Mouse (Mus musculus) embryonic facial prominence, embryonic 13.5 days (tissue): ENCODE data around the gene Acvrl1. TPM values are rescaled to one million over a fixed set of nuclear protein-coding genes. Genes with fewer than 3 reads are reported as not detected.
"Not testable (repeated sequence)": the region's sequence is repeated elsewhere in the genome, so short reads cannot be mapped to it uniquely, and the experiment has no call there.

Experiments used
- ATAC-seq: fragments of 200-750 bp; cut with Nextera tagmentation; 2 replicates; pipeline ENCODE4 v1.8.0; 2017; ENCODE audit warnings: low read depth; ENCODE audit not compliant: insufficient number of reproducible peaks, insufficient read depth, low FRiP score, low TSS enrichment
- H3K27ac ChIP-seq: fragments of 300-500 bp; sonication (generic); 2 replicates; pipeline ENCODE4 v1.5.1; 2015; ENCODE audit warnings: moderate library complexity, mild to moderate bottlenecking, inconsistent platforms
- H3K27me3 ChIP-seq: fragments of 300-500 bp; sonication (generic); 2 replicates; pipeline ENCODE4 v1.6.1; 2015; ENCODE audit warnings: mild to moderate bottlenecking, inconsistent platforms
- H3K36me3 ChIP-seq: fragments of 300-500 bp; sonication (generic); 2 replicates; pipeline ENCODE4 v1.6.1; 2015; ENCODE audit warnings: mild to moderate bottlenecking, inconsistent platforms
- H3K4me1 ChIP-seq: fragments of 300-500 bp; sonication (generic); 2 replicates; pipeline ENCODE4 v1.6.1; 2015; ENCODE audit warnings: inconsistent platforms
- H3K4me2 ChIP-seq: fragments of 300-500 bp; sonication (generic); 2 replicates; pipeline ENCODE4 v1.6.1; 2015; ENCODE audit warnings: moderate library complexity, mild to moderate bottlenecking, inconsistent platforms
- H3K4me3 ChIP-seq: fragments of 300-500 bp; sonication (generic); 2 replicates; pipeline ENCODE4 v1.5.1; 2015; ENCODE audit warnings: mild to moderate bottlenecking, inconsistent platforms
- H3K9ac ChIP-seq: fragments of 300-500 bp; sonication (generic); 2 replicates; pipeline ENCODE4 v1.6.1; 2015; ENCODE audit warnings: mild to moderate bottlenecking, inconsistent platforms
- H3K9me3 ChIP-seq: fragments of 300-500 bp; sonication (generic); 2 replicates; pipeline ENCODE4 v1.6.1; 2016; ENCODE audit warnings: inconsistent platforms
- WGBS: fragments of 180-500 bp; shearing (Covaris S2); methylation state at CpG from one replicate; pipeline ENCODE4 v1.1.7; 2015; ENCODE audit warnings: mixed read lengths; 5-methylcytosine and 5-hydroxymethylcytosine counted together
- polyA plus RNA-seq: library from polyadenylated mRNA; unstranded; fragments of >200 nt; fragmentation: Nextera tagmentation; extraction: Ambion mirVana; gene quantifications from 2 replicates; pipeline ENCODE4 v1.2.1, GENCODE M21; 2015

Acvrl1 gene
- polyA plus RNA-seq, 1 experiment from 2014 or later = 9.9 TPM

- H3K9me3 ChIP-seq, ATAC-seq, H3K36me3 ChIP-seq, H3K9ac ChIP-seq, H3K27me3 ChIP-seq, H3K4me3 ChIP-seq, H3K4me2 ChIP-seq: not testable (repeated sequence)
- Histone ChIP-seq H3K4me1 (peaks cover 10% of the 10 kb centered on the region; the same call in 1 of the 2 replicates), H3K27ac (0 out of 2 replicates have a peak overlapping the region, but pooled peaks have one; percentile 60)
- WGBS = 93% methylated on average over 2 of the region's 2 CpGs
Observed at GRCm38 (mm10) chr15:101113778-101114177, 14.5 kb upstream of the Acvrl1 start.

- WGBS = 84% methylated on average over 5 of the region's 5 CpGs
Observed at GRCm38 (mm10) chr15:101115511-101116110, 12.7 kb upstream of the Acvrl1 start, which contains the start of gene Ankrd33. TSS of gene Ankrd33 (plus strand) at chr15:101115755.

GRCm38 (mm10) chr15:101118399-101119125 lies 9.8 kb upstream of the Acvrl1 start:
- Histone ChIP-seq H3K9ac (no peak overlapping the region), H3K27me3 (no peaks in the 10 kb centered on the region), H3K4me1 (peaks cover 11% of the 10 kb centered on the region), H3K4me3 (no peak overlapping the region), H3K4me2 (no peak overlapping the region), H3K27ac (no peak overlapping the region), H3K36me3 (no peaks in the 10 kb centered on the region), H3K9me3 (0 out of 2 replicates have a peak, but pooled peaks cover 5% of the 10 kb centered on the region)
- 48% methylated on average over 14 of the region's 14 CpGs for WGBS
- ATAC-seq = no peak

More at GRCm38 (mm10) chr15:101115511-101116110, 12.7 kb upstream of the Acvrl1 start, which contains the start of gene Ankrd33:
- Histone ChIP-seq H3K9ac (no peak within 1 kb of the TSS), H3K4me3 (no peak within 1 kb of the TSS), H3K4me2 (no peak within 1 kb of the TSS), H3K36me3 (no peaks in the 10 kb centered on the region), H3K27me3 (no peaks in the 10 kb centered on the region), H3K27ac (no peak within 1 kb of the TSS), H3K4me1 (peaks cover 19% of the 10 kb centered on the region), H3K9me3 (0 out of 2 replicates have a peak, but pooled peaks cover 5% of the 10 kb centered on the region)
- ATAC-seq = no peak

GRCm38 (mm10) chr15:101121411-101122289 lies 6.7 kb upstream of the Acvrl1 start:
- Histone ChIP-seq H3K4me1 (peaks cover 11% of the 10 kb centered on the region), H3K4me2 (no peak overlapping the region), H3K9me3 (no peaks in the 10 kb centered on the region), H3K4me3 (no peak overlapping the region), H3K27ac (no peak overlapping the region), H3K9ac (no peak overlapping the region), H3K27me3 (no peaks in the 10 kb centered on the region), H3K36me3 (no peaks in the 10 kb centered on the region)
- 79% methylated on average over 9 of the region's 9 CpGs for WGBS
- no peak for ATAC-seq

- no peak overlapping the region for H3K4me3 ChIP-seq
- H3K27ac ChIP-seq = no peak overlapping the region
- no peaks in the 10 kb centered on the region for H3K36me3 ChIP-seq
- 26% methylated on average over 2 of the region's 2 CpGs for WGBS
- peaks cover 11% of the 10 kb centered on the region for H3K4me1 ChIP-seq
- no peaks in the 10 kb centered on the region for H3K27me3 ChIP-seq
- no peak overlapping the region for H3K4me2 ChIP-seq
- H3K9me3 ChIP-seq = no peaks in the 10 kb centered on the region
- no peak for ATAC-seq
- H3K9ac ChIP-seq = no peak overlapping the region
Observed at GRCm38 (mm10) chr15:101122290-101122589, 6.1 kb upstream of the Acvrl1 start.

- no peak overlapping the region for H3K27ac ChIP-seq
- no peak overlapping the region for H3K9ac ChIP-seq
- no peak overlapping the region for H3K4me2 ChIP-seq
- H3K4me1 ChIP-seq = peaks cover 14% of the 10 kb centered on the region
- H3K36me3 ChIP-seq = no peaks in the 10 kb centered on the region
- H3K9me3 ChIP-seq = no peaks in the 10 kb centered on the region
- no peak overlapping the region for H3K4me3 ChIP-seq
- no peak for ATAC-seq
- WGBS = 53% methylated on average over 4 of the region's 4 CpGs
- H3K27me3 ChIP-seq = peaks cover 6% of the 10 kb centered on the region; the same call in 1 of the 2 replicates
Observed at GRCm38 (mm10) chr15:101123202-101123601, 5.1 kb upstream of the Acvrl1 start.

- Histone ChIP-seq H3K4me2 (no peak overlapping the region), H3K9ac (no peak overlapping the region), H3K4me1 (peaks cover 18% of the 10 kb centered on the region), H3K4me3 (no peak overlapping the region), H3K27ac (no peak overlapping the region), H3K36me3 (no peaks in the 10 kb centered on the region), H3K9me3 (no peaks in the 10 kb centered on the region), H3K27me3 (peaks cover 28% of the 10 kb centered on the region)
- ATAC-seq = no peak
- WGBS = 85% methylated on average over 6 of the region's 6 CpGs
Observed at GRCm38 (mm10) chr15:101125561-101125960, 2.8 kb upstream of the Acvrl1 start.

- no peak overlapping the region for H3K9ac ChIP-seq
- peaks cover 27% of the 10 kb centered on the region for H3K4me1 ChIP-seq
- no peak overlapping the region for H3K27ac ChIP-seq
- H3K4me2 ChIP-seq = no peak overlapping the region
- peaks cover 28% of the 10 kb centered on the region for H3K27me3 ChIP-seq
- H3K4me3 ChIP-seq = no peak overlapping the region
- no peak for ATAC-seq
- no peaks in the 10 kb centered on the region for H3K9me3 ChIP-seq
- 70% methylated on average over 12 of the region's 12 CpGs for WGBS
- H3K36me3 ChIP-seq = no peaks in the 10 kb centered on the region
Observed at GRCm38 (mm10) chr15:101126876-101127544, 1.3 kb upstream of the Acvrl1 start.

GRCm38 (mm10) chr15:101129412-101129811 lies 1.1 kb downstream of the Acvrl1 start:
- H3K27ac ChIP-seq = no peak overlapping the region
- H3K9ac ChIP-seq = peak overlapping the region; percentile 75
- H3K4me2 ChIP-seq = peak overlapping the region; percentile 74
- peaks cover 28% of the 10 kb centered on the region for H3K27me3 ChIP-seq
- 41% methylated on average over 5 of the region's 5 CpGs for WGBS
- peak overlapping the region; percentile 50 for H3K4me3 ChIP-seq
- no peaks in the 10 kb centered on the region for H3K36me3 ChIP-seq
- no peak for ATAC-seq
- H3K4me1 ChIP-seq = peaks cover 46% of the 10 kb centered on the region
- H3K9me3 ChIP-seq = no peaks in the 10 kb centered on the region

GRCm38 (mm10) chr15:101131498-101131897 lies 3.2 kb downstream of the Acvrl1 start:
- no peaks in the 10 kb centered on the region for H3K9me3 ChIP-seq
- WGBS = 24% methylated on average over 11 of the region's 11 CpGs
- H3K36me3 ChIP-seq = no peaks in the 10 kb centered on the region
- peak overlapping the region; percentile 26; the same call in 1 of the 2 replicates for H3K4me2 ChIP-seq
- no peak overlapping the region for H3K27ac ChIP-seq
- no peak overlapping the region for H3K4me3 ChIP-seq
- no peak for ATAC-seq
- H3K27me3 ChIP-seq = peaks cover 28% of the 10 kb centered on the region
- H3K4me1 ChIP-seq = peaks cover 59% of the 10 kb centered on the region
- H3K9ac ChIP-seq = no peak overlapping the region

- H3K27ac ChIP-seq = no peak overlapping the region
- no peak for ATAC-seq
- H3K9me3 ChIP-seq = no peaks in the 10 kb centered on the region
- H3K4me3 ChIP-seq = no peak overlapping the region
- H3K36me3 ChIP-seq = no peaks in the 10 kb centered on the region
- 68% methylated on average over 6 of the region's 6 CpGs for WGBS
- peak overlapping the region; percentile 26; the same call in 1 of the 2 replicates for H3K4me2 ChIP-seq
- no peak overlapping the region for H3K9ac ChIP-seq
- H3K4me1 ChIP-seq = peaks cover 59% of the 10 kb centered on the region
- H3K27me3 ChIP-seq = peaks cover 28% of the 10 kb centered on the region
Observed at GRCm38 (mm10) chr15:101132041-101132440, 3.7 kb downstream of the Acvrl1 start.
